Mouse (Mus musculus) small intestine, adult 2 months (tissue): ENCODE measurements at regions not wholly inside any gene's neighbourhood (a gene's known extent, or its start where the extent isn't known, plus 50 kb on each side); places are given as distances from the start of the nearest gene placed in this dataset.

Source experiments
- H3K27ac ChIP-seq: fragments of 200-500 bp; 2 replicates; pipeline ENCODE4 v1.5.1; 2012; ENCODE audit warnings: low read depth, low read length, control low read depth, inconsistent platforms; ENCODE audit not compliant: insufficient read depth
- H3K27me3 ChIP-seq: fragments of 200-500 bp; 2 replicates; pipeline ENCODE4 v1.6.1; 2012; ENCODE audit warnings: mild to moderate bottlenecking, moderate library complexity, low read length, inconsistent platforms; ENCODE audit not compliant: control insufficient read depth, insufficient read depth
- H3K36me3 ChIP-seq: fragments of 200-500 bp; 2 replicates; pipeline ENCODE4 v1.6.1; 2012; ENCODE audit warnings: mild to moderate bottlenecking, low read length, control low read depth, inconsistent platforms; ENCODE audit not compliant: control insufficient read depth, insufficient read depth
- H3K4me1 ChIP-seq: fragments of 200-500 bp; 2 replicates; pipeline ENCODE4 v1.6.1; 2012; ENCODE audit warnings: low read length, inconsistent platforms, mixed read lengths; ENCODE audit not compliant: control insufficient read depth, insufficient read depth, insufficient read length
- H3K4me3 ChIP-seq: fragments of 200-500 bp; 2 replicates; pipeline ENCODE4 v1.5.1; 2012; ENCODE audit warnings: low read depth, mild to moderate bottlenecking, control low read depth, inconsistent platforms, low read length, moderate library complexity
- CTCF ChIP-seq: fragments of 200-500 bp; IDR thresholded peaks from 2 replicates; pipeline ENCODE4 v1.5.1; 2012; ENCODE audit warnings: low read depth, mild to moderate bottlenecking, control low read depth, inconsistent platforms, low read length, moderate library complexity, mixed read lengths; ENCODE audit not compliant: insufficient replicate concordance, insufficient read length; ENCODE audit errors: extremely low read depth
- POLR2A ChIP-seq: fragments of 200-500 bp; IDR thresholded peaks from 2 replicates; pipeline ENCODE4 v1.6.1; 2012; ENCODE audit warnings: low read depth, mild to moderate bottlenecking, control low read depth, inconsistent platforms, low read length, moderate library complexity
- WGBS: fragments of 180-500 bp; shearing (Covaris S2); methylation state at CpG from one replicate; pipeline ENCODE4 v1.1.7; 2018; 5-methylcytosine and 5-hydroxymethylcytosine counted together

- Histone ChIP-seq H3K27ac (no peak overlapping the region), H3K27me3 (no peaks in the 10 kb centered on the region), H3K36me3 (no peaks in the 10 kb centered on the region), H3K4me1 (no peaks in the 10 kb centered on the region), H3K4me3 (no peak overlapping the region)
- TF ChIP-seq CTCF: peak; percentile 79; the same call in 1 of the 2 replicates
- TF ChIP-seq POLR2A: no peak
- WGBS: 6% methylated on average over 13 of the region's 13 CpGs
Measured at GRCm38 (mm10) chr7:117882803-117883202, 233.2 kb downstream of the Rps15a start.

- WGBS: 69% methylated on average over 7 of the region's 7 CpGs
- H3K36me3 ChIP-seq: no peaks in the 10 kb centered on the region
- H3K4me1 ChIP-seq: no peaks in the 10 kb centered on the region
- TF ChIP-seq CTCF: no peak
- no peaks in the 10 kb centered on the region for H3K27me3 ChIP-seq
- no peak overlapping the region for H3K4me3 ChIP-seq
- H3K27ac ChIP-seq: no peak overlapping the region
Measured at GRCm38 (mm10) chr7:117878903-117879302, 237.1 kb downstream of the Rps15a start.

GRCm38 (mm10) chr7:117875241-117875640 lies 240.7 kb downstream of the Rps15a start:
- Histone ChIP-seq H3K27ac (no peak overlapping the region), H3K4me3 (no peak overlapping the region), H3K27me3 (no peaks in the 10 kb centered on the region), H3K4me1 (no peaks in the 10 kb centered on the region), H3K36me3 (no peaks in the 10 kb centered on the region)
- TF ChIP-seq POLR2A: no peak
- WGBS: 68% methylated on average over 2 of the region's 2 CpGs

GRCm38 (mm10) chr7:117859419-117859818 lies 256.6 kb downstream of the Rps15a start:
- H3K27ac ChIP-seq: no peak overlapping the region
- no peaks in the 10 kb centered on the region for H3K36me3 ChIP-seq
- no peaks in the 10 kb centered on the region for H3K4me1 ChIP-seq
- 46% methylated on average over 6 of the region's 6 CpGs for WGBS
- H3K27me3 ChIP-seq: no peaks in the 10 kb centered on the region
- TF ChIP-seq POLR2A: no peak
- TF ChIP-seq CTCF: no peak
- no peak overlapping the region for H3K4me3 ChIP-seq

GRCm38 (mm10) chr7:117855955-117856354 lies 260.0 kb downstream of the Rps15a start:
- no peak overlapping the region for H3K27ac ChIP-seq
- no peaks in the 10 kb centered on the region for H3K4me1 ChIP-seq
- 73% methylated on average over 5 of the region's 5 CpGs for WGBS
- H3K4me3 ChIP-seq: no peak overlapping the region
- H3K27me3 ChIP-seq: no peaks in the 10 kb centered on the region
- TF ChIP-seq CTCF: no peak
- no peak for TF ChIP-seq POLR2A
- H3K36me3 ChIP-seq: no peaks in the 10 kb centered on the region

GRCm38 (mm10) chr7:117853716-117854115 lies 262.3 kb downstream of the Rps15a start:
- TF ChIP-seq CTCF (no peak), POLR2A (no peak)
- 64% methylated on average over 4 of the region's 4 CpGs for WGBS
- Histone ChIP-seq H3K27ac (no peak overlapping the region), H3K36me3 (no peaks in the 10 kb centered on the region), H3K4me3 (no peak overlapping the region), H3K27me3 (no peaks in the 10 kb centered on the region), H3K4me1 (no peaks in the 10 kb centered on the region)

GRCm38 (mm10) chr7:117852866-117853265 lies 263.1 kb downstream of the Rps15a start:
- Histone ChIP-seq H3K4me1 (no peaks in the 10 kb centered on the region), H3K36me3 (no peaks in the 10 kb centered on the region), H3K4me3 (no peak overlapping the region), H3K27ac (no peak overlapping the region), H3K27me3 (no peaks in the 10 kb centered on the region)
- WGBS: 66% methylated on average over 2 of the region's 2 CpGs
- TF ChIP-seq POLR2A: no peak
- no peak for TF ChIP-seq CTCF

GRCm38 (mm10) chr7:117850822-117851221 lies 265.2 kb downstream of the Rps15a start:
- no peak for TF ChIP-seq POLR2A
- WGBS: 89% methylated on average over 6 of the region's 6 CpGs
- Histone ChIP-seq H3K4me1 (no peaks in the 10 kb centered on the region), H3K27ac (no peak overlapping the region), H3K27me3 (no peaks in the 10 kb centered on the region), H3K36me3 (no peaks in the 10 kb centered on the region), H3K4me3 (no peak overlapping the region)
